Mouse (Mus musculus) forelimb bud, embryonic 11.5 days (tissue): ENCODE results near the gene Zic2.

Experiments used
- DNase-seq: peaks from one replicate; pipeline ENCODE4 v3.0.0-alpha.2; 2012; ENCODE audit warnings: low read depth, low spot score

The Zic2 gene

DNA sequence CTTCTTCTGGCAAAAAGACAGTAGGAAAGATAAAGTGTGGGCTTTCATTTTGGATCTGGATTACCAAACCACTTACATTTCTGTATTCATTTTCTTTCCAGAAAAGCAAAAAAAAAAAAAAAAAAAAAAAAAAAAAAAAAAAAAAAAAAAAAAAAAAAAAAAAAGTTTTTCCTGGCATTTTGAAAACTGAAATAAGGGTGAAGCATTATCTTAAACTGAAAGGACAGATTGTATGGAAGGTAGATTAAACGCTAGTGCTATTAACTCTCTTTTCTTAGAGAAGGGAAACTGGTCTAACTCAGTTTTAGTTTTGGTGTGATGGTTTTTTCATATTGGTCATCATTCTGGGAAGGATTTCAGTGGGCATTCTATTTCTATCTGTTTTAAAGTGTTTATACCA lies 16.8 kb downstream of the Zic2 start:
- DNase-seq = no peak

DNA sequence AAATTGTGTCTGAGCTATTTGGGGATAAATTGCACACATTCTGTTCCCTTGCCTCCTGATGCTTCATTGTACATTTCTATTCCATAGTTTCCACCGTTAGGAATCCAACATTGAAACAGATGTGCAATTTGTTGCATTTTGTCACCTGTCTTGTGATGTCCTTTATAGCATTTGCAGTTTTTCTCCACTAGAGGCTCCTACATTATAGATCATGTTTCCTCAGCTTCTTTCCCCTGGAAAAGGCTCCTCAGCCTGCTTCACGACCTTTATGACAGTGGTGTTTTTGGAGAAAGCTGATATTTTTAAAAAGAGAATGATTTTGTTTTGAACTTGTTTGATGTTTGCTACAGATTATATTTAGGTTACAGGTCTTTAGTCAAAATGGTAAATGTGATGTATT lies 33.8 kb downstream of the Zic2 start:
- no peak for DNase-seq

- no peak for DNase-seq
These were observed 36.3 kb downstream of the Zic2 start for GRCm38 (mm10) chr14:122511519-122511918.

DNA sequence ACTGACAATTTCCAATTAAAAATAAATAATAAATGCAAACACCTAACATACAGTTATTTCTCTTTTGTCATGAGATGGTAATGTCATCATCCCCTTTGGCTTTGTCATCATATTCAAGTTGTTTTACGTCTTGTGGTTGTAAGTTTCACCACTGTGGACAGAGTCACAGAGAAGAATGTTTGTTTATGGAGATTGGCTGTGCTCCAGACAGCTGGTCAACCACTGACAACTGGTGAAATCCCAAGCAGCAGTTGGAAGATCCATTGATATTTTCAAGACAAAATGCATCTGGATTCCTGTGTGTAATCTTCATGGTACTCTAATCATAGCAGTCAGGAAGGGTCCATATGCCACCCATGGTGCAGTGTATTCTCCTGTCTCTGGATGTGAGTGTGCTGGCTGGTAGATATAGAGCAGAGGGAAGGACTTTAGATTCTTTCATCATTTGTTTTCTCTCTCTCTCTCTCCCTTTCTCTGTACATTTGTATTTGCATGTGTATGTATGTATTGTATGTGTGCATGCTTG lies 38.3 kb downstream of the Zic2 start:
- no peak for DNase-seq

- DNase-seq = no peak
These were observed 53.2 kb downstream of the Zic2 start for GRCm38 (mm10) chr14:122528475-122528874.
